Mouse (Mus musculus): Measurements from ENCODE around the gene Ntf5. TPM values are rescaled to one million over a fixed set of nuclear protein-coding genes. Genes with fewer than 3 reads are reported as not detected.

Gene Ntf5
- total and polyA plus RNA-seq, 3 experiments, result 0.16 to 0.60 TPM; not detected in 1

DNA sequence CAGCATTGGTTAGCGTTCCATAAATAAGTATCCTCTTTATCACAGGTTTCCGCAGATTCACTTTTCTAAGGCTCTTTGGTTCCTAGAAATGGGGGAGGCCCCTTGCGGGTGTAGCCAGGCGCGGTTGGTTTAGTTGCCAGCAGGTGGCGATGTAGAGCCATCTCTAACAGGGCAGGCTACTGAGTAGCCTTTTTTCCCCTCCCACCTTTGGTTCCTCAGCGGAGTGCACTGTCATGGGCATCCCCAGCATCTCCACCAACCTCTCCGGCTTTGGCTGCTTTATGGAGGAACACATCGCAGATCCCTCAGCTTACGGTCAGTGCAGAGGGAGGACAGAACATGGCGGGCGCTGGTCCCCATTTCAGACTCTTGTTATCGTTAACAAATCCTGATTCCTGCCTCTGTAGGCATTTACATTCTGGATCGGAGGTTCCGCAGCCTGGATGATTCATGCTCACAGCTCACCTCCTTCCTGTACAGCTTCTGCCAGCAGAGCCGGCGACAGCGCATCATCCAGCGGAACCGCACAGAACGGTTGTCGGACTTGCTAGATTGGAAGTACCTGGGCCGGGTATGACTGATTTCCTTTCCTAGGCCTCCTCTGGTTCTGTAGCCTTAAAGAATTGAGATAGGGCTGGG, 38.0 kb downstream of the Ntf5 start:
- Histone ChIP-seq H3K27me3 (ENCODE audit: insufficient read depth, low read length) (no peaks in the 10 kb centered on the region; the same call in 1 of the 2 replicates), H3K4me3 (ENCODE audit: low read depth, low read length) (no peak overlapping the region), H3K4me1 (ENCODE audit: insufficient read depth, low read depth, low read length) (peaks cover 39% of the 10 kb centered on the region), H3K9me3 (replicated peaks) (no peaks in the 10 kb centered on the region), H3K36me3 (replicated peaks) (peaks cover 83% of the 10 kb centered on the region)
- peak; percentile 77 for TF ChIP-seq CTCF (IDR thresholded peaks at IDR 0.05; ENCODE audit: low read depth, low read length)
- TF ChIP-seq GATA1 (IDR thresholded peaks at IDR 0.05; ENCODE audit: borderline replicate concordance, low read length), result no peak
- ATAC-seq (ENCODE audit: extremely low read depth, insufficient number of reproducible peaks, low FRiP score, poor library complexity, severe bottlenecking), result peak; percentile 59; the same call in 1 of the 2 replicates
- peak; percentile 75 for DNase-seq (ENCODE audit: low spot score)

DNA sequence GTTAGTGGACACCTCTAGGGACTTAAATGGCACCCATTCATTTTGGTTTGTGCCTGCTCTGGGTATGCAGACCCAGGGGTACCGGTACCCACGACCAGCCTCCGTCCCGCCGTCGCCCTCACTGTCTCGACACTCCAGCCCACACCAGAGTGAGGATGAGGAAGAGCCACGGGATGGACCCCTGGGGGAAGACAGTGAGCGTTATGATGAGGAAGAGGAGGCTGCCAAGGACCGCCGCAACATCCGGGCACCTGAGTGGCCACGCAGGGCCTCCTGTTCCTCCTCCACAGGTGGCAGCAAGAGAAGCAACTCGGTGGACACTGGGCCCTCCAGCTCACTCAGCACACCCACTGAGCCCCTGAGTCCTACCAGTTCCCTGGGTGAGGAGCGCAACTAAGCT, 41.5 kb downstream of the Ntf5 start:
- peaks cover 40% of the 10 kb centered on the region for H3K4me1 ChIP-seq (ENCODE audit: insufficient read depth, low read depth, low read length)
- H3K27me3 ChIP-seq (ENCODE audit: insufficient read depth, low read length), result no peaks in the 10 kb centered on the region; the same call in 1 of the 2 replicates
- no peaks in the 10 kb centered on the region for H3K9me3 ChIP-seq (replicated peaks)
- H3K36me3 ChIP-seq (replicated peaks), result peaks cover 82% of the 10 kb centered on the region
- TF ChIP-seq GATA1 (IDR thresholded peaks at IDR 0.05; ENCODE audit: borderline replicate concordance, low read length), result no peak
- no peak for TF ChIP-seq CTCF (IDR thresholded peaks at IDR 0.05; ENCODE audit: low read depth, low read length)
- no peak for TF ChIP-seq GATA2 (IDR thresholded peaks at IDR 0.05; ENCODE audit: borderline replicate concordance, low read depth, low read length)
- TF ChIP-seq POLR2AphosphoS5 (IDR thresholded peaks at IDR 0.05; ENCODE audit: insufficient replicate concordance, low read depth, low read length), result no peak
- TF ChIP-seq TAL1 (conservative IDR thresholded peaks at IDR 0.05; ENCODE audit: low read depth, low read length), result no peak
- 0 out of 2 replicates have a peak overlapping the region, but pooled peaks have one; percentile 22 for H3K4me3 ChIP-seq (ENCODE audit: low read depth, low read length)
- DNase-seq (ENCODE audit: low spot score) (no peak), ATAC-seq (ENCODE audit: extremely low read depth, insufficient number of reproducible peaks, low FRiP score, poor library complexity, severe bottlenecking) (no peak)

DNA sequence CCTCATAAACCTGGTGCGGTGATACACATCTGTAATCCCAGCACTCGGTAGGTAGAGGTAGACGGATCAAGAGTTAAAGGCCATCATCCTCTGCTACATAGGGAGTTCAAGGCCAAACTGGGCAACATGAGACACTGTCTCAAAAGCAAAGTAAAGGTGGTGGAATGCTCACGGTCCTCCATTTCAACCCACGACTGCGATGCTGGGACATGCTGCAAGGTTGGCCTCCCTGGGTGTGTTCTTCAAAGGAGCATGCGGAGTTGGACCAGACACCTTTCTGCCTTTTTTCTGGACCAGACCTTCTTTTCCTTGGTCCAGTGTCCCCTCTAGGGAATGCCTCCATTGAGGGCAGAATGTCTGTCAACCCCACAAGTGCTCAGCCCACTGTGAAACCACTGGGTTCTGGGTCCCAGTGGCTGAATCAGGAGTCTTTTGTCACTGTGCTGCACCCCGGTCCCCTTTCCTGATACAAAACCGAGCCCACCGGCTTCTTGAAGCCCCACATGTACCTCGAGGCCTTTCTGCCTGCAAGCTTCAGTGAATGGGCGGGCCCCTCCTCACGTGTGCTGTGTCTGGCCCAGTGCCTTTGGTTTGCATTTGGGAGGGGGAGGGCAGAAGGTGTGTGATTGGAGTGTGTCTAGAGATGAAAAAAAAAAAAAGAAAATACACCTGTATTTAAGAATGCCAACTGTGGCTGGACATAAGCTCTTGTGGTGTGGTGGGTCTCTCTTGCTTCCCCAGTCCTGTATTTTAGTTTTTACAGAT, 42.6 kb downstream of the Ntf5 start:
- H3K36me3 ChIP-seq (replicated peaks), result peaks cover 90% of the 10 kb centered on the region
- no peak for DNase-seq (ENCODE audit: low spot score)
- no peak for ATAC-seq (ENCODE audit: extremely low read depth, insufficient number of reproducible peaks, low FRiP score, poor library complexity, severe bottlenecking)
- no peaks in the 10 kb centered on the region for H3K9me3 ChIP-seq (replicated peaks)
- no peaks in the 10 kb centered on the region; the same call in 1 of the 2 replicates for H3K27me3 ChIP-seq (ENCODE audit: insufficient read depth, low read length)
- H3K4me1 ChIP-seq (ENCODE audit: insufficient read depth, low read depth, low read length), result peaks cover 51% of the 10 kb centered on the region
- TF ChIP-seq CTCF (IDR thresholded peaks at IDR 0.05; ENCODE audit: low read depth, low read length) (no peak), POLR2AphosphoS5 (IDR thresholded peaks at IDR 0.05; ENCODE audit: insufficient replicate concordance, low read depth, low read length) (peak; percentile 51; the same call in 1 of the 2 replicates), GATA1 (IDR thresholded peaks at IDR 0.05; ENCODE audit: borderline replicate concordance, low read length) (no peak), GATA2 (IDR thresholded peaks at IDR 0.05; ENCODE audit: borderline replicate concordance, low read depth, low read length) (no peak)
- H3K4me3 ChIP-seq (ENCODE audit: low read depth, low read length), result no peak overlapping the region

DNA sequence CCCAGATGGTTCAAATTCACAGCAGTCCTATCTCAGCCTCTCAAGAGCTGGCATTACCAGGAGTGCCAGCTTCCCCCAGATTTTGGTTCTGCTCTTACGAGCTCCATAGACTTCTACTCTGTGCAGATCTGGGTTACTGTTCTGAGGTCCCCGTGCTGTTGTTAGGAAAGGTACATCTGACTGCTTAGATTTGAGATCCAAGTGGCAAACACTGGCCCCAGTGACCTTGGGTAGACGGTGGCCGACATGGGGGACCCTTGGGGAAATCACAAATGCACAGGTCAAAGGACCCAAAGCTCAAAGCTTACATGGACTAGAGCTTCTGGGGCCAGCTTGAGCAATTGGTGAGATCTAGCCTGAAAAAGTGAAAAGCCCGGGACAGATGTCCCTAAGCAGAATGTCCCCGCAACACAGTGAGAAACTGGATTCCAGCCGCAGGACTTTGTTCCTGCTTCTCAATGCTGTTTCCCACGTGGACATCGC, 43.3 kb downstream of the Ntf5 start:
- DNase-seq (ENCODE audit: low spot score), result no peak

DNA sequence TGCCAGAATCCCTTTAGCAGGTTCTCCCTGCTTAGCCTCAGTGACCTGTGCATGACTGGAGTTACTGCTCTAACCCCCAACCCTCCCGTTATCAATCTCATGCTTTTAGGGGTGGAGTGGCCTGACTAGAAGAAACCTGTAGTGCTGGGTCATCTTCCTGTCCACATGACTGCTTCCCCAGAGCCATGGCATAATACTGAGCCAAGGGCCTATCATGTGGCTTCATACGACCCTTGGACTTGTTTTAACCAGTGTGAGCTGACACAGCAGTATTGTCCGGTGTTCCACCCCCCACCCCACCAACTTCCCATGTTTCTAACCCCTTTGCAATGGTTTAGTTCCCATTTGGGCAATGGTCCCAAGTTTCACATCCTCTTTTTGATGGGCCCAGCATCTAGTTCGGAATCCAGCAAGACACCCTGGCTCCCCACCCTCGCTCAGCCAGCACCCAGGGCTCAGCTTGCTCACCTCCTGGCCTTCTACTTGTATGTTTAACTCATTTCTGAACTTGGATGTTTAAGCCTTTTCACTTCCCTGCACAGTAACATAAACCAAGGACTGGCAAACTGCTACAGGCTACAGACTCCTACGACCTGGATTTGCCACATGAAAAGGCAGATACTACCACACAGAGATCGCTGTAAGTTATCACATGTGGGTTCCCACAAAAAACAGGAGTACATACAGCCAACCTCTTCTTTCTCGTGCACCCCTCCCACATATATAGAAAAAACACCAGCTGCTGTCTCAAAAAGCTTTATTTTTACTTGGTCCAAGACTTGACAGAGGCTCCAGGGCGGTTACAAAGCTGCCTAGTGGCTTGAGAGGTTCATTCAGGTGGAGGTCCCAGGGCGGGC, 43.9 kb downstream of the Ntf5 start:
- H3K4me1 ChIP-seq (ENCODE audit: insufficient read depth, low read depth, low read length), result peaks cover 54% of the 10 kb centered on the region
- TF ChIP-seq TAL1 (conservative IDR thresholded peaks at IDR 0.05; ENCODE audit: low read depth, low read length) (no peak), POLR2AphosphoS5 (IDR thresholded peaks at IDR 0.05; ENCODE audit: insufficient replicate concordance, low read depth, low read length) (peak; percentile 90; the same call in 1 of the 2 replicates)
- peaks cover 89% of the 10 kb centered on the region for H3K36me3 ChIP-seq (replicated peaks)
- peak overlapping the region; percentile 87 for H3K4me3 ChIP-seq (ENCODE audit: low read depth, low read length)
- DNase-seq (ENCODE audit: low spot score), result peak; percentile 43
- no peaks in the 10 kb centered on the region; the same call in 1 of the 2 replicates for H3K27me3 ChIP-seq (ENCODE audit: insufficient read depth, low read length)
- ATAC-seq (ENCODE audit: extremely low read depth, insufficient number of reproducible peaks, low FRiP score, poor library complexity, severe bottlenecking), result peak; percentile 23
- H3K9me3 ChIP-seq (replicated peaks), result no peaks in the 10 kb centered on the region

More for the DNA sequence above, 43.3 kb downstream of the Ntf5 start:
- Histone ChIP-seq H3K27me3 (ENCODE audit: insufficient read depth, low read length) (no peaks in the 10 kb centered on the region; the same call in 1 of the 2 replicates), H3K4me3 (ENCODE audit: low read depth, low read length) (peak overlapping the region; percentile 87; the same call in 1 of the 2 replicates), H3K36me3 (replicated peaks) (peaks cover 89% of the 10 kb centered on the region), H3K4me1 (ENCODE audit: insufficient read depth, low read depth, low read length) (peaks cover 50% of the 10 kb centered on the region), H3K9me3 (replicated peaks) (no peaks in the 10 kb centered on the region)
- ATAC-seq (ENCODE audit: extremely low read depth, insufficient number of reproducible peaks, low FRiP score, poor library complexity, severe bottlenecking), result no peak
- no peak for TF ChIP-seq GATA1 (IDR thresholded peaks at IDR 0.05; ENCODE audit: borderline replicate concordance, low read length)
- TF ChIP-seq GATA2 (IDR thresholded peaks at IDR 0.05; ENCODE audit: borderline replicate concordance, low read depth, low read length), result no peak
- no peak for TF ChIP-seq POLR2AphosphoS5 (IDR thresholded peaks at IDR 0.05; ENCODE audit: insufficient replicate concordance, low read depth, low read length)
- no peak for TF ChIP-seq CTCF (IDR thresholded peaks at IDR 0.05; ENCODE audit: low read depth, low read length)
- no peak for TF ChIP-seq TAL1 (conservative IDR thresholded peaks at IDR 0.05; ENCODE audit: low read depth, low read length)

All from G1E (cell line).